Mouse (Mus musculus): Measurements from ENCODE around the gene Rccd1.

DNA sequence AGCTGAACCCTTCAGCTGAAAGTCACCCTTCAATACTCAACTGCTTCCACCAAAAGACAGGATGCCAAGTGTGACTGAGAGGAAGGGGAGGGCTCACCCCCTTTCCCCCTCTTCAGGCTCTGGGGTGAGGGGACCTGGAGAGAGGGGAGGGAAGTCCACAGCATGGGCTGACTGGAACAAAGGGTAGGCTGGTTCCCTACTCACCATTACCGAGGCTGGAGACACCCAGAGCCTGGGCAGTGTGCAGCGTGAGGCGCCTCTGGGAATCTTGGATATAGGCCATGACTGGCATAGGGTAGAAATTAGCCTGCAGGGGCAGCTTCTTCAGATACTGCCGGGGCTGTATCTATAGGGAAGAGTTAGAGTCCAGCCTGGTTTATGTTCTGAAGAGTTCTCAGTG lies 33.8 kb upstream of the Rccd1 start:
- TF ChIP-seq CTCF (IDR thresholded peaks at IDR 0.05) (no peak), EP300 (IDR thresholded peaks at IDR 0.05) (no peak)

Measured in lung, postnatal 0 days (tissue).